Mouse (Mus musculus): Measurements from ENCODE around the gene Rsph10b. TPM values are rescaled to one million over a fixed set of nuclear protein-coding genes. Genes with fewer than 3 reads are reported as not detected.
"Not testable (repeated sequence)": the region's sequence is repeated elsewhere in the genome, so short reads cannot be mapped to it uniquely, and the experiment has no call there.

The Rsph10b gene
- total RNA-seq, 2 experiments from 2014 or later: 4.0 to 6.0 TPM

GRCm38 (mm10) chr5:144002461-144003192, 69.8 kb downstream of the Rsph10b start:
- Histone ChIP-seq H3K27ac (no peak overlapping the region), H3K4me3 (no peak overlapping the region)
- intact Hi-C loops (cut with DNase I): no loop called here
- TF ChIP-seq CTCF (IDR thresholded peaks at IDR 0.05): no peak
- DNase-seq (ENCODE audit: extremely low spot score in 1 of 2, low spot score in 2 of 2): no peak

GRCm38 (mm10) chr5:144013366-144014134, 80.7 kb downstream of the Rsph10b start:
- H3K4me3 ChIP-seq: peak overlapping the region; percentile 96
- H3K27ac ChIP-seq; DNase-seq (ENCODE audit: extremely low spot score in 1 of 2, low spot score in 2 of 2); intact Hi-C loops (cut with DNase I): not testable (repeated sequence)

GRCm38 (mm10) chr5:144014551-144015311, 81.9 kb downstream of the Rsph10b start, which contains the start of gene Ccz1:
Gene Ccz1, minus strand, starts transcription at chr5:144014877.
- DNase-seq (ENCODE audit: extremely low spot score in 1 of 2, low spot score in 2 of 2): peak; percentile 74 to 79
- no peak for TF ChIP-seq CTCF (IDR thresholded peaks at IDR 0.05)
- peak within 1 kb of the TSS; percentile 96 for H3K4me3 ChIP-seq
- intact Hi-C loops (cut with DNase I): no loop called here
- peak within 1 kb of the TSS; percentile 75 for H3K27ac ChIP-seq

GRCm38 (mm10) chr5:144015312-144015650, 82.4 kb downstream of the Rsph10b start:
- TF ChIP-seq CTCF (IDR thresholded peaks at IDR 0.05): no peak
- DNase-seq (ENCODE audit: extremely low spot score in 1 of 2, low spot score in 2 of 2): no peak
- intact Hi-C loops (cut with DNase I): no loop called here
- Histone ChIP-seq H3K4me3 (no peak overlapping the region; the same call in 1 of the 2 replicates), H3K27ac (no peak overlapping the region)

- DNase-seq (ENCODE audit: extremely low spot score in 1 of 2, low spot score in 2 of 2): no peak
- no peak for TF ChIP-seq CTCF (IDR thresholded peaks at IDR 0.05)
- intact Hi-C loops (cut with DNase I): no loop called here
- no peak overlapping the region for H3K27ac ChIP-seq
- no peak overlapping the region for H3K4me3 ChIP-seq
Observed at GRCm38 (mm10) chr5:144015845-144016244, 83.0 kb downstream of the Rsph10b start.

- DNase-seq (ENCODE audit: extremely low spot score in 1 of 2, low spot score in 2 of 2): no peak
- no peak for TF ChIP-seq CTCF (IDR thresholded peaks at IDR 0.05)
- no peak within 1 kb of the TSS for H3K4me3 ChIP-seq
- intact Hi-C loops (cut with DNase I): no loop called here
- no peak within 1 kb of the TSS for H3K27ac ChIP-seq
Observed at GRCm38 (mm10) chr5:144026620-144027263, 93.9 kb downstream of the Rsph10b start, which contains the start of gene Ocm. Gene Ocm, minus strand, starts transcription at chr5:144026670.

GRCm38 (mm10) chr5:144032491-144032890, 99.7 kb downstream of the Rsph10b start:
- TF ChIP-seq CTCF (IDR thresholded peaks at IDR 0.05): no peak
- Histone ChIP-seq H3K27ac (no peak overlapping the region), H3K4me3 (no peak overlapping the region)
- intact Hi-C loops (cut with DNase I): no loop called here
- no peak for DNase-seq (ENCODE audit: extremely low spot score in 1 of 2, low spot score in 2 of 2)

GRCm38 (mm10) chr5:144034567-144034966, 101.7 kb downstream of the Rsph10b start:
- peak in 1 of 2 experiments; percentile 29 for DNase-seq (ENCODE audit: extremely low spot score in 1 of 2, low spot score in 2 of 2)
- TF ChIP-seq CTCF (IDR thresholded peaks at IDR 0.05): no peak
- H3K4me3 ChIP-seq: no peak overlapping the region
- intact Hi-C loops (cut with DNase I): no loop called here
- H3K27ac ChIP-seq: no peak overlapping the region; the same call in 1 of the 2 replicates

Other genes starting within 250 kb of the Rsph10b start
- gene Usp42, start 200.8 kb upstream of the Rsph10b start, total RNA-seq (2021): 10 to 100 TPM; 25.2 to 25.4 TPM
- gene Eif2ak1, start 115.2 kb upstream of the Rsph10b start, total RNA-seq (2021): 10 to 100 TPM; 43.6 to 48.3 TPM
- not detected for gene Ankrd61, start 35.4 kb upstream of the Rsph10b start, total RNA-seq (2021)
- gene Aimp2, start 23.2 kb upstream of the Rsph10b start, total RNA-seq (2021): 10 to 100 TPM; 30.0 to 32.6 TPM
- 10 to 100 TPM; 17.0 to 19.2 TPM for gene Pms2, start 23.1 kb upstream of the Rsph10b start, total RNA-seq (2021)
- 1 to 10 TPM in 1 of 2 experiments, not detected in 1; 2.9 TPM for gene Gm42421, start 4.9 kb upstream of the Rsph10b start, total RNA-seq (2021)
- 10 to 100 TPM; 40.9 to 43.0 TPM for gene Ccz1, start 81.8 kb downstream of the Rsph10b start, total RNA-seq (2021)
- gene Ocm, start 93.6 kb downstream of the Rsph10b start, total RNA-seq (2021): 1 to 10 TPM; 1.1 to 2.2 TPM
- gene Lmtk2, start 167.4 kb downstream of the Rsph10b start, total RNA-seq (2021): 100 to 1,000 TPM; 171 to 173 TPM

Measured in left cerebral cortex, adult 2 months (tissue).